Mouse (Mus musculus) ovary, postnatal 36 days (tissue): ENCODE measurements around the gene Rnf123.

Experiments used
- DNase-seq: peaks from one replicate; pipeline ENCODE4 v3.0.0; 2022; ENCODE audit warnings: low spot score, mixed read lengths

The Rnf123 gene

GRCm38 (mm10) chr9:108062142-108062541, 21.0 kb downstream of the Rnf123 start:
- no peak for DNase-seq

DNA sequence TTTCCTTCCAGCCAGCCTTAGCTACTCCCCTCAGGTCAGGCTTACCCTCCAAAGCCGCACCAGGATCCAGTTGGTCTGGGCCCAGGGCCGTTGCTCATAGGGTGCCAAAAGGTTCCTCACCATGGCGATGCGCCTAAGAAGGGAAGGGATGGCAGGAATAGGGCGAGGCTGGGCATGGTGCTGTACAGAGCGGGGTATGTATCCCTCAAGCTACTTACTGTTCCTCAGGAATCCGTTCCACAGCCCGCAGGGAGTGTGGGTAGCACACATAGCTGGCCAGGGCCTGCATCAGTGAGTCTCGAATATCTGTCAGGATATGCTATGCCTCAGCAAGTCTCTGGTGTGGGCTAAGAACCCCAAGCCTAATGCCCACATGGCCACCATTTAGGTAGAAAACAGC, 24.9 kb downstream of the Rnf123 start:
- peak; percentile 7 for DNase-seq

DNA sequence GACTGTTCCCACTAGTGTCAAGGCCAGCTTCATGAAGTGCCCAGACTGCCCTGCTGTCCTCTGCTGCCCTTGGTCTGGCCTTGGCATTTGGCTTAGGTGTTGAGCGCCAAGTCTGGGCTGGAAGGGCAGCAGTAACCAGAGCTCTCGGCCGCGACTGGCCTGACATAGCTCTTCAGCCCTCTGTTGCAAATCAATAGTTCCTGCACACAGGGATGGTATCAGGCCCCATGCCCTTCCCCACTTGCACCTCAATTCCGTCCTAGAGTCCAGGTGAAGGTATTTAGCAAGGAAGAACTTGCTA, 25.9 kb downstream of the Rnf123 start:
- DNase-seq = peak; percentile 16

GRCm38 (mm10) chr9:108056361-108057261, 26.5 kb downstream of the Rnf123 start:
- DNase-seq = peak; percentile 5

DNA sequence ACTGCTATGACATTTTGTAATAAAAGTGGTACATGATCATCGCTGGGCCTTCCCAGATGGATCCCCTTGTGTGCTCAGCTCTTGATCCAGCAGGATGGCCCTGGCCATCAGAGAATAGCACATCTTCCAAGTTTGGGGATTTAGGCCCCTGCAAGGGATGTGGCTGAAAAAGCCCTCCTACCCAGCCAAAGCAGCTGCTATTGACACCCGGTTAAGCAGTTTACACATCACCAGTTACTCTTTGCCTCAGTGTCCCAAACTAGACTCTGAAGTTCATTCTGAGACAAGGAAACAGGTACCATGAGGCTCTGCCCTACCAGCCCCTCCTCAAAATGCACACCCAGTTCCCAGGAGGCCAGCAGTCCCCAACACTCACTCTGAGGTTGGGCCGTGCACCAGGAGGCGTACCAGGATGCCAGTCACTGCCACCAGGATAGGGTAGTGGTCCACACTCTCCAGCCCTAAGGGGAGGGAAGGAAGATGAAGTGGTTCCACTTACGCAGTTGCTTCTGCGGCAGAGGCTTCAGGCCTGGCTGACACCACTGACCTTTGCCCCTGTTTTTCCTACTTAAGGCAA, 27.4 kb downstream of the Rnf123 start:
- no peak for DNase-seq

- DNase-seq = no peak
These were observed 28.1 kb downstream of the Rnf123 start for GRCm38 (mm10) chr9:108055061-108055460.

DNA sequence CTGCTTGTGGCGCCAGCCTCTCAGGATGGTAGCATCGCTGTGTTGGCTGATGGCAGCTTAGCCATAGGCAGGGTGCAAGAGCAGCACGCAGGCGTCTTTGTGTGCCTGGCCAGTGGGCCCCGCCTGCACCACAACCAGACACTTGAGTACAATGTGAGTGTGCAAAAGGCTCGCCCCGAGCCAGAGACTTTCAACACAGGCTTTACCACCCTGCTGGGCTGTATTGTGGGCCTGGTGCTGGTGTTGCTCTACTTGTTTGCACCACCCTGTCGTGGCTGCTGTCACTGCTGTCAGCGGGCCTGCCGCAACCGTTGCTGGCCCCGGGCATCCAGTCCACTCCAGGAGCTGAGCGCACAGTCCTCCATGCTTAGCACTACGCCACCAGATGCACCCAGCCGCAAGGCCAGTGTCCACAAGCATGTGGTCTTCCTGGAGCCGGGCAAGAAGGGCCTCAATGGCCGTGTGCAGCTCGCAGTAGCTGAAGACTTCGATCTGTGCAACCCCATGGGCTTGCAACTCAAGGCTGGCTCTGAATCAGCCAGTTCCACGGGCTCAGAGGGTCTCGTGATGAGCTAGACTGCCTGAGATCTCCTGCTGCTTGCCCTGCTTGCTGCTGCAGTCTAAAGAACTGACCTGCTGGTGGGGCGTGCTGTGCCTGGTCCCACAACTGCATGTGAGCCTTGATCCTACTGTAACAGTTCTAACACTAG, 28.7 kb downstream of the Rnf123 start:
- DNase-seq = peak; percentile 2

GRCm38 (mm10) chr9:108053665-108054225, 29.4 kb downstream of the Rnf123 start:
- DNase-seq = no peak

DNA sequence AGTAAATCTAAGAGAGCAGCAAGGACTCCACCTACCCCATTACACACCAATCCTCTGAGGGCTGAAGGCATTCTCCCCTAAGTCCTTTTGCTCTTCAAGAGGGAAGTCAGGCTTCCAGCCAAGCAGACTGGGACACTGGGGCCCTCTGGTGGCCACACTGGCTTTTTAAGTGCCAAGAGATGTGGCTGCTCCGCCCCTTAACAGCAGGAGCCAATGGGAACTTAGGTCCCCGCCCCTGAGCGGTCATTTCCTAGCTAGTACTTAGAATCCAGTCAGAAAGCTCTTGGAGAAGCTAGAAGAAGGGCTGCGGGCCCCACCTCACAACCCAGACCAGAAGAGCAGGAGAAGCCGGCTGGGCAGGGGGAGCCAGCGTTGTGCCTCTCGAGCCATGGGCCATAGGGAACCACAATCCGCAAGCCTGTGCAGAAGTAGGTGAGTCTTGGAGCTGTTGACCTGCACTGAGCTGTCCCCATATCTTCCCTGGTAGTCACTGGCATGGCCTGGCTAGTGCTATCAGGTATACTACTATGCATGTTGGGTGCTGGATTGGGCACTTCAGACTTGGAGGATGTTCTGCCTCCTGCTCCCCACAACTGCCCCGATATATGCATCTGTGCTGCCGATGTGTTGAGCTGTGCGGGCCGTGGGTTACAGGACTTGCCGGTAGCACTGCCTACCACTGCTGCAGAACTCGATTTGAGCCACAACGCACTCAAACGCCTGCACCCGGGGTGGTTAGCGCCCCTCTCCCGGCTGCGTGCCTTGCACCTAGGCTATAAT, 30.1 kb downstream of the Rnf123 start, which contains the start of gene Amigo3:
Gene Amigo3, plus strand, starts transcription at position 275 of the 780 bp plus-strand sequence.
- peak; percentile 94 for DNase-seq

- DNase-seq = no peak
These were observed 30.7 kb downstream of the Rnf123 start for GRCm38 (mm10) chr9:108052411-108052810.

GRCm38 (mm10) chr9:108051931-108052220, 31.3 kb downstream of the Rnf123 start:
- no peak for DNase-seq

GRCm38 (mm10) chr9:108051184-108051930, 31.8 kb downstream of the Rnf123 start:
- no peak for DNase-seq

DNA sequence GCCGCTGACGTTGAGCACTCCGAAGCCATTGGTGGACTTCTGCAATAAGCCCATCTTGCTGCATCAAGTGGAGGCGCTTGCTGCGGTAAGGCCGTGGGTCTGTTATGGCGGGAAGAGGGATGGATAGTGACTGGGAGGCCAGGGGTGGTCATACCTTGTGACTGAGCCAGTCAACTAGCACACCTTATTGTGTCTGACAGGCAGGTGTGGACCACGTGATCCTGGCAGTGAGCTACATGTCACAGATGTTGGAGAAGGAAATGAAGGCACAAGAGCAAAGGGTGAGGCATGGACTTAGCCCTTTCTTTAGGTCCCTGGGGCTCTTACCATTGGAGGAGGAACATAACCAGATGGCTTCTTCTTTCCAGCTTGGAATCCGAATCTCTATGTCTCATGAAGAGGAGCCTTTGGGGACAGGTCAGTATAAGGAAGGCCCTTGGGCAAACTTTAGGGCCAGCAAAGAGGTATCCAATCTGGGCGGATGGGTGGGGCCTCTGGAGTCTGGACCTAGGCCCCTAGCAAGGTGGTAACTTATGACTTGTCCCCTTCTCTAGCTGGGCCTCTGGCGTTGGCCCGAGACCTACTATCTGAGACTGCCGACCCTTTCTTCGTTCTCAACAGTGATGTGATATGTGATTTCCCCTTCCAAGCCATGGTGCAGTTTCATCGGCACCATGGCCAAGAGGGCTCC, 33.4 kb downstream of the Rnf123 start:
- DNase-seq = no peak

GRCm38 (mm10) chr9:108049016-108049455, 34.1 kb downstream of the Rnf123 start, which contains the start of gene Gmppb:
Gmppb (plus strand) TSS chr9:108049242.
- DNase-seq = peak; percentile 95

DNA sequence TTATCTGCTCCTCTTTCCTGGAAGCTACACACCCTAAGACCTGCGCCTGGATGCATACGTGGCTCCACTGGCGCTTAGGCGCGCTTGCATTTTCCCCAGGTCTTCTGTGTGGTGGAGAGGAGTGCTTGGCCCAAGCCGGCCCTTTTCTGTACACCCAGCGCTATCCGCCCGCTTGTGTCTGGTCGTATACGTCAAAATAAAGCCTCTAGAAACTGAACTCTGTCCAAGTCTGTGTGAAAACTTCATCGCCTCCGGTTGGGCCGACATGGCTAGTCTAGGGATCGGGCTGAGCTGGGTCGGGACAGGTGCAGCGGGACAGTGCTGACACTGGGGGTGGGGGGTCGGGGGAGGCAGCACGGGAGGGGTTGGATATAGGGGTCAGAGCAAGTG, 34.6 kb downstream of the Rnf123 start:
- DNase-seq = no peak

- DNase-seq = no peak
These were observed 35.3 kb downstream of the Rnf123 start for GRCm38 (mm10) chr9:108047601-108048565.

DNA sequence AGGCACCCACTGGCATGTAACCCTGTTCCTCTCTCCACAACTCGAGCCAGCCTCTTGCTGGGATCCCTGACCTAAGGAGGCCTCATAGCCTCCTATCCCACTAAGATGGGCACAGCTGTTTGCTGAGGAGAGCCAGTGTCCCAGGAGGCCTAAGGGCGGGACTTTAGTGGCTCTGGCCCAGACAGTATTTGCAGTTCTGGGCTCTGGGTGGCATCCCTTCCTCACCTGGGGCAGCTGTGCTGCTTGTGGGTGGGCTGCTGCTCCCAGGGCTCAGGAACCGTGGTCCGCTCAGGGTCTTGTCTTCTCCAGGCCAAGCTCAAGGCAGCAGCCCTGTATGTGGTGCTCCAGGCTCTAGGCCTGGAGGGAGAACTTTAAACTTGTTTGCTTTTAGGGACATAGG, 36.6 kb downstream of the Rnf123 start:
- no peak for DNase-seq

DNA sequence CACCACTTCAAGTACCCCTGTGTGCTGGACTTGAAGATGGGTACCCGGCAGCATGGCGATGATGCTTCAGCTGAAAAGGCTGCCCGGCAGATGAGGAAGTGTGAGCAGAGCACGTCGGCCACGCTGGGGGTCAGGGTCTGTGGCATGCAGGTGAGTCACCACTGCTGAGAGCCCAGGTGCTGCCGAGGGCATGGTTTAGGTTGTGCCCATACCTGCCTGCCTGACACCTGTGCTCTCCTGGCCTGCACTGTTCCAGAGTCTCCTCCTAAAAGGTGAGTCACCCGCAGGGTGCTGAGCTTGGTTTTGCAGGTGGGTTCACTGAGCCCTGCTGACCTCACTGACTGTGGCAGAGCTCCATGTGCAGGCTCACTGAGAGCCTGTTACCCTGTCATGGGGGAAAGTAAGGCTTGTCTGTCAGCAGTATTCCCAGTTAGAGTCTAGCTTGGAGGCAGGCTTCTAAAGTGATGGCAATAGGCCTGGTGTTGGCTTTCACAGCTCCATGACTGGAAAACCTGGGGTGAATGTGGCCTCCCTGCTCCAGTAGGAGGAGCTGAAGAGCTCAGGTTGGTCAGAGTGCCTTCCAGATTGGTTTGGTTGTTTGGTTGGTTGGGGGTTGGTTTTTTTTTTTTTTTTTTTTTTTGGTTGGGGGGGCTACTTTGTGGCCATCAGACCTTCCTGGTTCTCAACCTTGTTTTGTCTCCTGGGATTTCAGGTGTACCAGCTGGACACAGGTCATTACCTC, 38.2 kb downstream of the Rnf123 start:
- DNase-seq = no peak
